Mouse (Mus musculus) cerebellum, adult 8-10 months (tissue): ENCODE measurements around the gene Slc12a5.
A peak's percentile ranks its signal among the peaks of the same experiment; 100 is the strongest.

Experiments used
- DNase-seq: peaks from one replicate; pipeline ENCODE4 v3.0.0; 2022

Gene Slc12a5

GRCm38 (mm10) chr2:164960716-164961441 is at the start of gene Slc12a5:
TSS of gene Slc12a5 (plus strand) at chr2:164960802.
- peak; percentile 77 for DNase-seq

GRCm38 (mm10) chr2:164911086-164912048 is 49.2 kb upstream of the Slc12a5 start, which contains the start of gene Zfp335:
TSS of gene Zfp335 (minus strand) at chr2:164911757.
- peak; percentile 96 for DNase-seq

DNA sequence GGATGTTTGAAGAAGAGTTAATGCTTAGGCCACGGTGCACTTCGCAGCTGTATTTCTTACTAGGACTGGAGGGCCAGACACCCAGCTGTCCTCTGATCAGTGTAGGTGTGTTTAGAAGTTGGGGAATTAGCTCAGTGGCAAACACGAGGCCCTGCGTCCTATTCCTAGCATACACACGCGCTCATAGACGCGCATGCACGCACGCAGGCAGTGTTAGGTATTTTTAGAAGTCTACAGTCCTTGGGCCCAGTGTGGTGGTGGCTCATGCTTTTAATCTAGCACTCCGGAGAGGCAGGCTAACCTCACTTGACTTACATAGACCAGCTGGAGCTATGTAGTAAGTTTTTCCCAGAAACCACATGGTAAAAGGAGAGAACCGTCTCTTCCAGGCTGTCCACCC is 48.5 kb upstream of the Slc12a5 start:
- DNase-seq, result no peak

DNA sequence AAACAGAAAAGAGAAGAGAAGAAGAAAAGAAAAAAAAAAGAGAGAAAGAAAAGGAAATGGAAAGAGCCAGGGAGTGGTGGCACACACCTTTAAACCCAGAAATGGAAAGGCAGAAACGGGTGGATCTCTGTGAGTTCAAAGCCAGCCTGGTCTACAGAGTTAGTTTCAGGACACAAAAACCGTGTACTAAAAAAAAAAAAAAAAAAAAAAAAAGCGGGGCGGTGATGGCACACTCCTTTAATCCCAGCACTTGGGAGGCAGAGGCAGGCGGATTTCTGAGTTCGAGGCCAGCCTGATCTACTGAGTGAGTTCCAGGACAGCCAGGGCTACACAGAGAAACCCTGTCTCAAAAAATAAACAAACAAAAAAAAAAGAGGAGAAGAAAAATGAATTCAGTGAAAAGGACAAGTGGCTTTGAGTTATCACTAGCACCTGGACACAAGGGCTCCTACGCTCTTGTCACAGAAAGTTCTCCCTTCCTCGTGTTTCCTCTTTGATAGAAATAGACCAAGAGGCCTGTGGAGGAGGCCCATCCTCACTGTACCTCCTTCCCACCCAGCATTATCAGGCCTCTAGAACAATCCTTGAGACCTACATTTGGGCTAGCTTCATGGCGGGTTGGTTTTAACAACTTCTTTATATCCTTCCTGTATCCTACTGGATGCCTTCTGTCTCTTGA is 47.7 kb upstream of the Slc12a5 start:
- no peak for DNase-seq

DNA sequence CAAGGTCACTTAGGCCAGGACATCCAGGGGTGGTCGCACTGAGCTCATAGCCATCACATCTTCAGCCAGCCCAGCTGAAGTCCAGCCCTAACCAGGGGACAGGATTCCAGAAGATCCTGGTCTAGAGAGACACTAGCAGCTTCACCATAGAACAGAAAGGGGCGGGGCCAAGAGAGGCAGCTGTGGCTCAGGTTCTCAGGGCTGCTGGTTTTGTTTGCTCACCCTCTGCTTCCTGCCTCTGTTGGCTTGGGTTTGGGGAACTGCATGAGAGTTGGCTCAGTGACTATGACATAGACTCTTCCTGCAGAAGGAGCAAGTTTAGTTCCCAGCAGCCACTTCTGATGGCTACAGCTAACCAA is 47.2 kb upstream of the Slc12a5 start:
- no peak for DNase-seq

GRCm38 (mm10) chr2:164916820-164917219 is 43.8 kb upstream of the Slc12a5 start:
- no peak for DNase-seq

- DNase-seq, result no peak
Measured at GRCm38 (mm10) chr2:164917371-164917770, 43.2 kb upstream of the Slc12a5 start.

GRCm38 (mm10) chr2:164918325-164918724 is 42.3 kb upstream of the Slc12a5 start:
- DNase-seq, result no peak

DNA sequence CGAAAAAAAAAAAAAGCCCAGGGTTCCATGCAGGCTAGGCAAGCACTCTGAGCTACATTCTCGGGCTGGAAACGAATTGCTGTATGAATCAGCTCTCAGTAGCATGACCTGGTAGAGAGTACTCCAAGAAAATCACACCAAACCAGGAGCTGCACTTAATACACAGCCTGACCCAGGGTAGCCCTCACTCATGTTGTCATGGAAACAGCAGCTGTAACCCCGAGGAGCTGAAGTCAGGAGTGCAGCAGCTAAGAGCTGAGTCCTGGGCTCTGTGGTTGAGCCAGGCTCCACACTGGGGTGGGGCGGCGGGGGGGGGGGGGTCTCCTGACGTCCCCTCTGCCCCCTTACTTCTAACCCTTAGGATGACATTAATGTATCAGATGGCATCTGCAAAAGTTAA is 38.6 kb upstream of the Slc12a5 start:
- no peak for DNase-seq

GRCm38 (mm10) chr2:164923291-164923690 is 37.3 kb upstream of the Slc12a5 start:
- DNase-seq, result no peak

DNA sequence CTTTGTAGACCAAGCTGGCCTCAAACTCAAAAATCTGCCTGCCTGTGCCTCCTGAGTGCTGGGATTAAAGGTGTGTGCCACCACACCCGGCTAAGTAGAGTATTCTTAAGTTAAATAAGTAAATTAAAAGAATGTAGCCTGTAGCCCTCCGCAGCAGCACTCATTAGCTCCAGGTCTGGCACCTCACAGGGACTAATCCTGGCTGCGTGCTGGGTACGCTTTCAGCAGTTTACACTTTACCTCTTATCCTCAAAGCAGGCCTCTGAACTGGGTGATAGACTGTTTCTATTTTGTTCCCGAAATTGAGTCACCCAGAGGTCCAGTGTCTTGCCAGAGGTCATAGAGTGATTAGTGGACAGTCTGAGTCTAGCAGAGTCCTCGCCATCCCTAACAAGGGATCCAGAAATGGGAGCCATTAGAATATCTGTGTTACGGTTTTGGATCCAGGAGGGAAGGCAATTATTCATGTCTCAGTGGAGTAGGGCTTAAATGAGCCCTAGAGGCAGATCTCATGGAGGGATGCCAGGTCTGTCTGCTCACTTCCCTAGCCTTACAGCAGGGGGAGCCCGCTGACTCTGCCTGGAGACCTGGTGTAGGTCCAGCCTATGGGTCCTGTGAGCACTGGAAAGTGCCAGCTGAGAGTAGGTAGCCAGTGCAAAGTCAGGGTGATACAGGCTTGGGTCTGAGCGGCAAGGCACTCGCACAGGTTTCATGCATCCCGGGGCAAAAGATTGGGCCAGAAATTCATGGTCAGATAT is 36.3 kb upstream of the Slc12a5 start:
- peak; percentile 96 for DNase-seq

DNA sequence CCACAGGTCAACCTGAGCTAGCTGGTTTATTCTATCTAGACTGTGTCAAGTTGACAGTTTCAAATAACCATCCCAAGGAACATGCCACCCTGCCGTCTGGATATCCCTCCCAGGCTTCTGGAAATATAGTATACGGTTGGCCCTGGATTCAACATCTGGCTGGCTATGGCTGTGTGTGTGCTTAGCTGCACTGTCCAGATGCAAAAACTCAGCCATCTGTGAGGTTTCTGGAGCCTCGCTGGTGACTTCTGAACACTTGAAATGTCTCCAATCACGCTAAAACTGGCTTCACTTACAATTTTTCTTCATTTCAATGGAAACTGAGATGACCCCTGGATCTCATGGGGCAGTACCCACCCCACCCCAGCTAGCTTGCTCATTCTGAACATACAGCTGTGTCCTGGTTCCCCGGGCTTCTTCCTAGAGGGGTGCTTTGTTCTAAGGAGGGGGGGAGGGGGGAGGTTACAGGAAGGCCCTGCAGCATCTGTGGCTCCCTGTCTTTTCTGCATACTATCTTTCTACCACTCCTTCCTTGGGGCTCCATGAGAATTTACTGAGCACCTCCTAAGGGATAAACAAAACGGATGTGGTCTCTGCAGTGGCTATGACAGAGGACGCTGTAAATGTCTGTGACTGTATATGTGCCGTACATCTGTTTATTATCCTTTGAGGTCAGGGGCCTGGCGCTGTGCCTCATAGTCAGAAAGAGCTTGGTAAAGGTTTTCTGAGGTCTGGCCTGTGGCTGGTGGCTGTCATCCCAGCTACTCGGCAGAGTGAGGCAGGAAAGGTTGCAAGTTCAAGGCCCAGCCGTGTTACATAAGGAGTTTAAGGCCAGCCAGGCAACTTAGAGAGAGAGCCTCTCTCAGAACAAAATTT is 29.7 kb upstream of the Slc12a5 start:
- DNase-seq, result no peak

DNA sequence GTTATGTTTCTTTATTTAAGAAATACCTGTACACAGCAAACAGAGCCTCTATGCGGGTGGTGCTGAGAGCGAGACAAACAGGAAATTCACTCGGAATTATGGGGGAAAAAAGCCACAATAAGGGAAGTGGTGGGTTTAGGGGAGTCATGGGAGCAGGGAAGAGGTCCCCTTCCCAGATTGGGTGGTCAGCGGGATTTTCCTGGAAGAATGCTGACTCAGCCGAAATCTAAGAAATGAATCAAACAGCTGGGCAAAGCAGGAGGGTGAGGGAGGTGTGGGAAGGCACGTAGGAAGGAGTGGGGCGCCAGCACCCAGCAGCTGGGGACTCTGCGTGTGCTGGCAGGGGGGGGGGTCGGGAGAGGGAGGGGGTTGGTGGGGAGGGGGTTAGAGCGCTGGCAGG is 27.1 kb upstream of the Slc12a5 start:
- no peak for DNase-seq

GRCm38 (mm10) chr2:164935991-164936390 is 24.6 kb upstream of the Slc12a5 start:
- no peak for DNase-seq

GRCm38 (mm10) chr2:164938146-164939091 is 22.2 kb upstream of the Slc12a5 start:
- peak; percentile 75 for DNase-seq

GRCm38 (mm10) chr2:164939106-164939505 is 21.5 kb upstream of the Slc12a5 start:
- DNase-seq, result peak; percentile 44

- no peak for DNase-seq
Measured at GRCm38 (mm10) chr2:164940140-164940830, 20.3 kb upstream of the Slc12a5 start, which contains the start of gene Mmp9. TSS of gene Mmp9 (plus strand) at chr2:164940780.

DNA sequence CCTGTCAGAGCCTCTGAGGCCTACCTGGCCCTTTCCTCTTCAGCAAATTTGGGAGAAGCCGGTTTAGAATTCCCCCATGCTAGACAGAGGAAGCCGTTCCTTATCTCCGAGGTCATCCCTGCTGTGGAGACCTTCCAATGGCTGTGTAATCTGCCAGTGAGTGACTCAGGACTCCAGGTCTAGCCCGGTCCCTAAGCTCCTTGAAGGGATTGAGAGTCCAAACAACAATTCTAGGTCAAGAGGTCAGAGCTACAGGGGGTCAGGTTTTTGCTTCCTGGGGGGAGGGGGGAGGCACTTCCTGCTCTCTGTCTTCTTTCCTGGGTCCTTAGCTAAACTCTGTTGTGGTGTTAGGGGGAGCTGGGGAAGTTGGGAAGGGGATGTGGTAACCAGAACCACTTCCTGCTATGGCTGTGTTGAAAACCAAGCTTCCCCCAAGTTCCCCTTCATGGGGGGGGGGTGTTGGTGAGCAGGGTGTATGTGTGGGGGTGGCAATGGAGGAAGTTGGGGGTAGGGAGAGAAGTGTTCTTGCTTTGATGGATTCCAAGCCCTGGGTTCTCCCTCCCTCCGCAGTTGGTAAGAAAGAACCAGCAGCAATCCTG is 17.8 kb upstream of the Slc12a5 start:
- no peak for DNase-seq

- no peak for DNase-seq
Measured at GRCm38 (mm10) chr2:164947506-164947905, 13.1 kb upstream of the Slc12a5 start.
